Mouse (Mus musculus): ENCODE measurements around the gene Scn2b. TPM values are rescaled to one million over a fixed set of nuclear protein-coding genes. Genes with fewer than 3 reads are reported as not detected.

Scn2b gene
- polyA plus RNA-seq, 1 experiment from 2014 or later = 3.5 TPM

- Histone ChIP-seq H3K27ac (peak overlapping the region; percentile 10; the same call in 1 of the 2 replicates), H3K9me3 (no peaks in the 10 kb centered on the region), H3K27me3 (ENCODE audit: insufficient read depth, poor library complexity, severe bottlenecking) (peaks cover 19% of the 10 kb centered on the region), H3K4me3 (no peak overlapping the region; the same call in 1 of the 2 replicates), H3K36me3 (peaks cover 5% of the 10 kb centered on the region; the same call in 1 of the 2 replicates), H3K4me1 (replicated peaks) (peaks cover 29% of the 10 kb centered on the region)
- no peak for DNase-seq (ENCODE audit: low spot score)
- 27% methylated on average over 9 of the region's 9 CpGs for WGBS
Measured at GRCm38 (mm10) chr9:45122209-45122761, 4.7 kb downstream of the Scn2b start.

- Histone ChIP-seq H3K4me1 (replicated peaks) (peaks cover 16% of the 10 kb centered on the region), H3K27ac (no peak overlapping the region), H3K27me3 (ENCODE audit: insufficient read depth, poor library complexity, severe bottlenecking) (peaks cover 17% of the 10 kb centered on the region), H3K36me3 (peaks cover 5% of the 10 kb centered on the region; the same call in 1 of the 2 replicates), H3K9me3 (no peaks in the 10 kb centered on the region), H3K4me3 (no peak overlapping the region)
- 89% methylated on average over 14 of the region's 14 CpGs for WGBS
- DNase-seq (ENCODE audit: low spot score) = no peak
Measured at GRCm38 (mm10) chr9:45125211-45125610, 7.6 kb downstream of the Scn2b start.

DNA sequence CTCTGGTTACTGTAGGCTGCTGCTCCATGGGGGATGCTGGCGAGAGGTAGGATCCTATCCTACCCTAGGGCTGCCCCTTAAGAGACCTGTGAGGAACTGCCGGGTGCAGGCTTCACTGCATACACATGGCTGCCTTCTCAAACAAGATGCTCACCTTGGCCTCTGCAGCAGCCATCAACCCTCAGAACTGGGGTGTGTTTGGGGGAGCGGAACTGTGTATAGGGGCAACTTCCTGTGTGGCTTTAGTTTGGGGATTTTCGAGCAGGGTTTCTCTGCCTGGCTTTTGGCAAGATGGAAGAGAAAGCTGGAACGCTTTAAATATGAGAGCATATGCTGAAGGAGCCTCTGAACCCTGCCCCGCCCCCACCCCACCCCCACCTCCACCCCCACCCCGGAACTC lies 9.4 kb downstream of the Scn2b start:
- no peak overlapping the region; the same call in 1 of the 2 replicates for H3K27ac ChIP-seq
- no peak overlapping the region for H3K4me3 ChIP-seq
- peaks cover 5% of the 10 kb centered on the region; the same call in 1 of the 2 replicates for H3K36me3 ChIP-seq
- H3K9me3 ChIP-seq = no peaks in the 10 kb centered on the region
- no peak for DNase-seq (ENCODE audit: low spot score)
- H3K4me1 ChIP-seq (replicated peaks) = peaks cover 14% of the 10 kb centered on the region
- H3K27me3 ChIP-seq (ENCODE audit: insufficient read depth, poor library complexity, severe bottlenecking) = peaks cover 9% of the 10 kb centered on the region; the same call in 1 of the 2 replicates
- WGBS = 52% methylated on average over 7 of the region's 7 CpGs

DNA sequence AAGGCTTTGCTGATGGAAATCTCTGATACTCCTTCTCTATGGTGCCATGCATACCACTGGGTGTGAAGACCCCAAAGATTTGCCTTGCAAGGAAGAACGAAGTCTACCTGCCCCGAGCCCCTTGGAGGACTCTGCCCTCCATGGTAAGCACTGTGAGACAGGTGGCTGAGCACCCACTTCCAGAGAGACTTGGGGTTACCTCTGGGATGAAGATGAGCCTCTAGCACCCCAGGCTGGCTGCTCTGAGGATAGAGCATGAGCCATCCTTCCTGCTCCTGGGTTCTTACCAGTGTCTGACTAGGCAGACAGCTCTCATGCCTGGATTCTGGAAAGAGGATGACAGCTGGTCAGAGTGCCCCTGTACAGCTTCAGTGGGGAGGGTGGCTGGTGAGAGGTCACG lies 12.5 kb downstream of the Scn2b start:
- Histone ChIP-seq H3K36me3 (peaks cover 5% of the 10 kb centered on the region; the same call in 1 of the 2 replicates), H3K4me1 (replicated peaks) (peaks cover 14% of the 10 kb centered on the region), H3K27me3 (ENCODE audit: insufficient read depth, poor library complexity, severe bottlenecking) (peaks cover 27% of the 10 kb centered on the region), H3K9me3 (no peaks in the 10 kb centered on the region), H3K27ac (no peak overlapping the region), H3K4me3 (no peak overlapping the region)
- WGBS = 81% methylated on average over 3 of the region's 3 CpGs
- DNase-seq (ENCODE audit: low spot score) = no peak

DNA sequence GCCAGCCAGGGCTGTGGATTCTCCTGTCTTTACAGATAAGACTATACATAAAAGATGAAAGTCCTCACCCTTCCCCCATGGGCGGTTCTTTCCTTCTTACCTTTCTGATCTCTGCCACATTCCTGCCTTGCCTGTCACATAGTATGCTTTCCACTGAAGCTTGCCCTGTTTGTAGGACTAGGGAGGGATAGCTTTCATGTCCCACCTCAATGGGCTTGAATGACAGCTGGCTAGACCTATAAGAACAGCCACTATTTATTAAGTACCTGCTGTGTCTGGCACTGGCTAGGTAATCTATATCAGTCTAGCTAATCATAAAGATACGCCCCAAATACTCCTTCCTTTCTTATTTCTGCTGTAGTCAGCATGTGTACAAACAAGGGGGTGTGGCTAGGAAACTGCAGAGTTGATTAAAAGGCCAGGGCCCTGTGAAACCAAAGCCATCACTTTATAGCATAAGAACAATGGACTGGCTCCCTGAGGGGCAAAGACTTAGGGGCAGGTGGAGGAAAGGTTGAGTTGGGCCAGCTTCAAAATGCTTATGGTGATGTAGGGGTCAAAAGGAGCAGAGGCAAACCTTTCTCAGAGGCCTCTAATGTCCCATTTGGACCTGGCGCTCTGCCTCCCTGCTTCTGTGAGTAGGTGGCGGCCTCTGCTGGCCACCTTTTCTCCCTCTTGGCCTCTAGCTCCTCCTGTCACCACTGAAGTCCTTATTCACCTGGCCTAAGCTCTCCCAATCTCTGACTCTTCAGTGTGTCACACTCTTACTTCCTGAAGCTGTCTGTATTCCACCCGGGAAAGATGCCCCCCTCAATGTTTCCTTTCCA lies 16.1 kb downstream of the Scn2b start:
- Histone ChIP-seq H3K4me3 (no peak overlapping the region), H3K9me3 (no peaks in the 10 kb centered on the region), H3K27ac (no peak overlapping the region), H3K4me1 (replicated peaks) (peaks cover 42% of the 10 kb centered on the region), H3K27me3 (ENCODE audit: insufficient read depth, poor library complexity, severe bottlenecking) (peaks cover 63% of the 10 kb centered on the region), H3K36me3 (no peaks in the 10 kb centered on the region)
- DNase-seq (ENCODE audit: low spot score) = peak; percentile 37
- WGBS = 23% methylated on average over 5 of the region's 5 CpGs

DNA sequence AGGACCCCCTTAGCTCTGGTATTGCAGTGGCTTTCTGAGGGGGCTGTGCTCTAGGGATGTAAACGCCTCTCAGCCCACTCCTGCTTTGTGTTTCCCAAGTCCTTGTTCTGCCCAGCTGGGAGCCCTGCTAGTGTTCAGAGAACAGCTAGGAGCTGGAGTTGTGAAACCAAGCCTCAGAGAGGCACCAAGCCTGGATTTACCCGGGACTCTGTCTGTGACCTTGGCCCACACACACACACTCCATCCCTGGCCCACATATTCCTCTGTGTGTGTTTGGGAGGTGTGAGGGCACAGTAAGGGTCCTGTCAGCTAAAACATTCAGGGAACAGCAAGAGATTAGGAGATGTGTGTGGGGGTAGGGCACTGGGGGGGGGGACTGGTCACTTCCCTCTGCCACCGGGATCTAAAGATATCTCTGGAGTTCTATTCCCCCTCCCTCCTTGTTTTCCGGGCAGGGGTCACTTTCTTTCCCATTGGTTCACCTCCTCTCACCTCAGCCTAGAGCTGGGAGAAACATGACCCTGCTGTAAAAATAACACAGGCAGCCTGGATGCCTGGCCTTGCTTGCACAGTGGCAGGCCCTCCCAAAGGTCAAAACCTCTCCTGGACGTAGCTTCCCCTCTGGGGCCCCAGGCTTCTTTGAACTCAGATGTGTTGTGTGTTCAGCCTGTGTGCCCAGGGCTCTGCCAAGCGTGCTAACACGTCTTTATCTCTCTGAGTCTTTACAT lies 19.0 kb downstream of the Scn2b start:
- peaks cover 51% of the 10 kb centered on the region for H3K4me1 ChIP-seq (replicated peaks)
- no peaks in the 10 kb centered on the region for H3K36me3 ChIP-seq
- H3K27me3 ChIP-seq (ENCODE audit: insufficient read depth, poor library complexity, severe bottlenecking) = peaks cover 92% of the 10 kb centered on the region
- no peak overlapping the region for H3K27ac ChIP-seq
- no peak overlapping the region for H3K4me3 ChIP-seq
- WGBS = 5% methylated on average over 7 of the region's 7 CpGs
- no peaks in the 10 kb centered on the region for H3K9me3 ChIP-seq
- DNase-seq (ENCODE audit: low spot score) = peak; percentile 56

GRCm38 (mm10) chr9:45138191-45139032 lies 20.8 kb downstream of the Scn2b start, which contains the start of gene Scn4b:
Gene Scn4b, plus strand, starts transcription at chr9:45138395.
- peaks cover 51% of the 10 kb centered on the region for H3K4me1 ChIP-seq (replicated peaks)
- WGBS = under 1% methylated on average over 76 of the region's 76 CpGs
- DNase-seq (ENCODE audit: low spot score) = peak; percentile 62
- H3K27me3 ChIP-seq (ENCODE audit: insufficient read depth, poor library complexity, severe bottlenecking) = peaks cover 99% of the 10 kb centered on the region
- H3K27ac ChIP-seq = peak within 1 kb of the TSS; percentile 59
- peak within 1 kb of the TSS; percentile 60 for H3K4me3 ChIP-seq
- no peaks in the 10 kb centered on the region for H3K9me3 ChIP-seq
- H3K36me3 ChIP-seq = no peaks in the 10 kb centered on the region

GRCm38 (mm10) chr9:45139082-45139481 lies 21.5 kb downstream of the Scn2b start:
- Histone ChIP-seq H3K36me3 (no peaks in the 10 kb centered on the region), H3K27ac (peak overlapping the region; percentile 59; the same call in 1 of the 2 replicates), H3K27me3 (ENCODE audit: insufficient read depth, poor library complexity, severe bottlenecking) (peaks cover 100% of the 10 kb centered on the region), H3K4me3 (peak overlapping the region; percentile 60), H3K9me3 (no peaks in the 10 kb centered on the region), H3K4me1 (replicated peaks) (peaks cover 51% of the 10 kb centered on the region)
- 5% methylated on average over 7 of the region's 7 CpGs for WGBS
- no peak for DNase-seq (ENCODE audit: low spot score)

DNA sequence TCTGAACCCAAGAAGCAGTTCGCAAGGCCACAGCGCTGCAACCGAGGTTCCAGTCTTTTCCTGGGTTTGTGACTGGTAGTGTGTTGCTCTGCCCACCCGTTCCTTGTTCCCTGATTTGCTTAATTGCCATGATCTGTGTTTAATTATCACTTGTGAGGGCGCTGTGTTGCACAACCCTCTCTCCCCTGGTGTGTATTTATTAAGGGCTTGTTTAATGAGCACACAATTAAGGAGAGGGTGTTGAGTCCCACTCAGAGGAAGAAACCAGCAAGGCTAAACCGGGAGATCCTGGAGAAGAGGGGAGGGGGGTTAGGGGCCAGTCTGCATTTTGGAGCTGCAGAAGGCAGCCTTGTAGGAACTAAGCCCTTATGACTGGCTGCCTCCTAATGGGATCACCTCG lies 23.4 kb downstream of the Scn2b start:
- Histone ChIP-seq H3K4me3 (no peak overlapping the region), H3K9me3 (no peaks in the 10 kb centered on the region), H3K4me1 (replicated peaks) (peaks cover 47% of the 10 kb centered on the region), H3K27me3 (ENCODE audit: insufficient read depth, poor library complexity, severe bottlenecking) (peaks cover 100% of the 10 kb centered on the region), H3K27ac (no peak overlapping the region), H3K36me3 (no peaks in the 10 kb centered on the region)
- WGBS = 53% methylated on average over 7 of the region's 7 CpGs
- DNase-seq (ENCODE audit: low spot score) = no peak

DNA sequence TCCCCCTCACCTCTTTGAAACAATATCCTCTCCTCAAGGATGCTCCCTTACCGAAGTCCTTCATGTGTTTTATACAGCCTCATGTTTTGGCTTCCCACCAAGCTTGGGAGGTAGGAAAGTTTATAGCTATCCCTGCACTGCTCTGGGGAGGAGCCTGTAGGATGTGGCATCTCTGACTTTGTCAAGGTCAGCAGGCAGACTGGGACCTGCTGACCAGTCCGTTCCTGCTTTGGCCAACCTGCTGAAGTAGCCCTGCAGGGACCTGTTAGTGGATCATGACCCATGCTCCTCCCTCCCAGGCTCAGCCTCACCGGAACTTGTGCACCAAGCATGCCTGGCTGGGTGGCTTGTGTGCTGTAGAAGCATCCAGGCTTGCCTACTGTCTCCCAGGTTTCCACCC lies 25.1 kb downstream of the Scn2b start:
- no peak overlapping the region for H3K27ac ChIP-seq
- peaks cover 98% of the 10 kb centered on the region for H3K27me3 ChIP-seq (ENCODE audit: insufficient read depth, poor library complexity, severe bottlenecking)
- WGBS = 63% methylated on average over 3 of the region's 3 CpGs
- no peak overlapping the region for H3K4me3 ChIP-seq
- no peak for DNase-seq (ENCODE audit: low spot score)
- no peaks in the 10 kb centered on the region for H3K36me3 ChIP-seq
- peaks cover 34% of the 10 kb centered on the region for H3K4me1 ChIP-seq (replicated peaks)
- H3K9me3 ChIP-seq = no peaks in the 10 kb centered on the region

GRCm38 (mm10) chr9:45145533-45146266 lies 28.1 kb downstream of the Scn2b start:
- 4% methylated on average over 27 of the region's 27 CpGs for WGBS
- no peak for DNase-seq (ENCODE audit: low spot score)
- H3K4me3 ChIP-seq = peak overlapping the region; percentile 53
- H3K9me3 ChIP-seq = no peaks in the 10 kb centered on the region
- no peak overlapping the region for H3K27ac ChIP-seq
- H3K4me1 ChIP-seq (replicated peaks) = peaks cover 18% of the 10 kb centered on the region
- H3K27me3 ChIP-seq (ENCODE audit: insufficient read depth, poor library complexity, severe bottlenecking) = peaks cover 86% of the 10 kb centered on the region
- H3K36me3 ChIP-seq = no peaks in the 10 kb centered on the region

DNA sequence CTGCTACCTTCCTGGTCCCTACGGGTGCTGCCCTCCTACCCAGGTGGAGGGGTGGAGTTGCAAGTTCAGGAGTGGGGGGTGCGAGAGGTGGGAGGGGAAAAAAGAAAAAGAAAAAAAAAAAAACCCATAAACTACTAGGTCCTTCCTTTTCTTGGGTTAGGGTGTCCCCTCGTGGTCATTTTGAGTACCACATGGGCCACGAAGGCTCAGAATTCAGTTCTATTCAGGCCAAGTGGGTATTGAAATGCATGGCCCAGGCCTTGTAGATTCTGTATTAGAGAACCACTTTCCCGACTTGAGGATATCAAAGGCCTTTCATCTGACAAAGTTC lies 28.6 kb downstream of the Scn2b start:
- DNase-seq (ENCODE audit: low spot score) = peak; percentile 73
- no peak overlapping the region for H3K27ac ChIP-seq
- peak overlapping the region; percentile 53 for H3K4me3 ChIP-seq
- H3K9me3 ChIP-seq = no peaks in the 10 kb centered on the region
- no peaks in the 10 kb centered on the region for H3K36me3 ChIP-seq
- WGBS = 2% methylated on average over 5 of the region's 5 CpGs
- peaks cover 18% of the 10 kb centered on the region for H3K4me1 ChIP-seq (replicated peaks)
- H3K27me3 ChIP-seq (ENCODE audit: insufficient read depth, poor library complexity, severe bottlenecking) = peaks cover 86% of the 10 kb centered on the region

Data from hindbrain, embryonic 10.5 days (tissue).